Comparison of ENCODE assay signal across 27 mouse cellular contexts in genomic region chr5:36457706-36458105, GRCm38 (mm10). TPM values are rescaled to one million over a fixed set of nuclear protein-coding genes. Genes with fewer than 3 reads are reported as not detected.
DNase-seq lines count a peak whose midpoint lies in the region; ATAC-seq and TF ChIP-seq lines count a peak whose summit lies in the region.
"Had no signal": no experiment of that assay in that cellular context is flagged by ENCODE, and none has a peak within 500 bp of the region (broad histone marks: within the 10 kb centered on the region; RNA-seq: fewer than 3 reads in every experiment).

No protein-coding gene starts in this region.

- no peak for TF ChIP-seq CTCF in left cerebral cortex, adult 2 months (IDR thresholded peaks at IDR 0.05)
- no peak for TF ChIP-seq CTCF in embryonic fibroblast, embryonic 13.5 days (IDR thresholded peaks at IDR 0.05; ENCODE audit: borderline replicate concordance, insufficient read depth, low read length)

- peak; percentile 11 to 37 for DNase-seq in left cerebral cortex, adult 18-20 months (ENCODE audit: low spot score in 2 of 2)
- no peak for DNase-seq in left cerebral cortex, adult 2 months (ENCODE audit: extremely low spot score in 1 of 2, low spot score in 2 of 2)
- DNase-seq in 3134 (ENCODE audit: extremely low read depth, insufficient read length, low spot score) (peak; percentile 50), 3T3-L1 (ENCODE audit: low read depth, low spot score) (peak; percentile 75)
- DNase-seq: cerebellum, adult 11-12 months; cerebellum, adult 9-11 months; embryo, embryonic 11 days; gastrocnemius, postnatal 25 days; heart, adult 11 months; kidney, adult 8-10 months; kidney, postnatal 4 days; lung, postnatal 36 days had no signal

- no peak for TF ChIP-seq POLR2A in embryonic fibroblast, embryonic 13.5 days (IDR thresholded peaks at IDR 0.05; ENCODE audit: low read depth, low read length)

- peaks cover 12% of the 10 kb centered on the region for H3K4me1 ChIP-seq in embryonic fibroblast, embryonic 13.5 days (ENCODE audit: control insufficient read depth, insufficient read depth, low read length)
- H3K4me1 ChIP-seq in intestine, embryonic 15.5 days (replicated peaks): 0 out of 2 replicates have a peak, but pooled peaks cover 2% of the 10 kb centered on the region
- H3K4me1 ChIP-seq: embryonic facial prominence, embryonic 12.5 days; forebrain, embryonic 15.5 days; heart, embryonic 15.5 days; limb, embryonic 13.5 days; midbrain, embryonic 12.5 days had no signal

- H3K9ac ChIP-seq in intestine, embryonic 15.5 days: no peak overlapping the region
- H3K9ac ChIP-seq: embryonic facial prominence, embryonic 12.5 days; forebrain, embryonic 15.5 days; heart, embryonic 15.5 days; limb, embryonic 13.5 days; midbrain, embryonic 12.5 days had no signal

- intact Hi-C loops in left cerebral cortex, adult 2 months (cut with DNase I): loop anchor here (2.0 kb wide), 1 partner anchor 475 kb away; no protein-coding TSS in a partner anchor

- no peaks in the 10 kb centered on the region for H3K9me3 ChIP-seq in intestine, embryonic 15.5 days
- H3K9me3 ChIP-seq: embryonic facial prominence, embryonic 12.5 days; forebrain, embryonic 10.5 days; forebrain, embryonic 15.5 days; heart, embryonic 10.5 days; heart, embryonic 15.5 days; limb, embryonic 13.5 days; midbrain, embryonic 12.5 days had no signal

- H3K4me2 ChIP-seq in intestine, embryonic 15.5 days (replicated peaks): no peak overlapping the region
- H3K4me2 ChIP-seq: embryonic facial prominence, embryonic 12.5 days; forebrain, embryonic 15.5 days; heart, embryonic 15.5 days; limb, embryonic 13.5 days; liver, embryonic 11.5 days; midbrain, embryonic 12.5 days had no signal

- 76% methylated on average over 4 of the region's 4 CpGs for WGBS in intestine, embryonic 15.5 days

- H3K27ac ChIP-seq in left cerebral cortex, adult 2 months: no peak overlapping the region
- peak overlapping the region; percentile 21; the same call in 1 of the 2 replicates for H3K27ac ChIP-seq in embryonic fibroblast, embryonic 13.5 days (ENCODE audit: insufficient read depth, low read length)
- no peak overlapping the region for H3K27ac ChIP-seq in intestine, embryonic 15.5 days
- H3K27ac ChIP-seq: embryonic facial prominence, embryonic 12.5 days; forebrain, embryonic 10.5 days; forebrain, embryonic 15.5 days; heart, embryonic 10.5 days; heart, embryonic 15.5 days; kidney, postnatal 0 days; limb, embryonic 13.5 days; midbrain, embryonic 12.5 days had no signal

- no peak for ATAC-seq in intestine, embryonic 15.5 days
- ATAC-seq: CD4-positive, CD25-positive, alpha-beta regulatory T cell, adult 4 months; forebrain, embryonic 15.5 days; hindbrain, embryonic 16.5 days; intestine, embryonic 16.5 days had no signal

- H3K36me3 ChIP-seq in intestine, embryonic 15.5 days: no peaks in the 10 kb centered on the region
- H3K36me3 ChIP-seq: embryonic facial prominence, embryonic 12.5 days; forebrain, embryonic 10.5 days; forebrain, embryonic 15.5 days; heart, embryonic 10.5 days; heart, embryonic 15.5 days; limb, embryonic 13.5 days; midbrain, embryonic 12.5 days had no signal

- H3K27me3 ChIP-seq in intestine, embryonic 15.5 days (replicated peaks): no peaks in the 10 kb centered on the region
- H3K27me3 ChIP-seq: embryonic facial prominence, embryonic 12.5 days; forebrain, embryonic 15.5 days had no signal

- no peak overlapping the region for H3K4me3 ChIP-seq in left cerebral cortex, adult 2 months
- H3K4me3 ChIP-seq in embryonic fibroblast, embryonic 13.5 days (ENCODE audit: insufficient read depth, low read length): no peak overlapping the region
- no peak overlapping the region for H3K4me3 ChIP-seq in intestine, embryonic 15.5 days (replicated peaks)
- H3K4me3 ChIP-seq: embryonic facial prominence, embryonic 12.5 days; forebrain, embryonic 10.5 days; forebrain, embryonic 15.5 days; heart, embryonic 10.5 days; heart, embryonic 15.5 days; limb, embryonic 13.5 days; midbrain, embryonic 12.5 days had no signal

RNA-seq across cellular contexts. Expression of gene Grpel1, which starts 7.1 kb away (rescaled TPM):
- total RNA-seq in left cerebral cortex, adult 18-20 months (2021): 10 to 100 TPM; 22.8 to 24.0 TPM
- total RNA-seq in left cerebral cortex, adult 2 months (2021): 10 to 100 TPM; 21.0 to 22.4 TPM
- 21.5 and 25.0 TPM in 2 replicates for polyA plus RNA-seq in embryonic fibroblast, embryonic 13.5 days (2011; ENCODE audit: insufficient read length, low read depth, missing spikeins)
- 71.7 and 72.7 TPM in 2 replicates for polyA plus RNA-seq in intestine, embryonic 15.5 days (2015; fragmentation: Nextera tagmentation; extraction: Ambion mirVana)

RNA-seq across cellular contexts. Expression of gene Tada2b, which starts 26.4 kb away (rescaled TPM):
- 10 to 100 TPM; 31.5 to 33.8 TPM for total RNA-seq in left cerebral cortex, adult 18-20 months (2021)
- 10 to 100 TPM; 30.2 to 31.9 TPM for total RNA-seq in left cerebral cortex, adult 2 months (2021)
- polyA plus RNA-seq in embryonic fibroblast, embryonic 13.5 days (2011; ENCODE audit: insufficient read length, low read depth, missing spikeins): 15.4 and 17.0 TPM in 2 replicates
- 1.8 and 1.9 TPM in 2 replicates for polyA plus RNA-seq in intestine, embryonic 15.5 days (2015; fragmentation: Nextera tagmentation; extraction: Ambion mirVana)

RNA-seq across cellular contexts. Expression of gene Ccdc96, which starts 26.7 kb away (rescaled TPM):
- total RNA-seq in left cerebral cortex, adult 18-20 months (2021): 1 to 10 TPM in 1 of 2 experiments, under 1 TPM in 1; 0.91 to 1.3 TPM
- total RNA-seq in left cerebral cortex, adult 2 months (2021): 1 to 10 TPM in 1 of 2 experiments, under 1 TPM in 1; 0.79 to 1.3 TPM
- 0.25 and 0.27 TPM in 2 replicates for polyA plus RNA-seq in embryonic fibroblast, embryonic 13.5 days (2011; ENCODE audit: insufficient read length, low read depth, missing spikeins)
- 0.19 and 0.33 TPM in 2 replicates for polyA plus RNA-seq in intestine, embryonic 15.5 days (2015; fragmentation: Nextera tagmentation; extraction: Ambion mirVana)
- polyA plus RNA-seq: CD4-positive, CD25-positive, alpha-beta regulatory T cell, adult 4 months; small intestine, adult 2 months had no signal

RNA-seq across cellular contexts. Expression of gene Sorcs2, which starts 59.8 kb away (rescaled TPM):
- total RNA-seq in left cerebral cortex, adult 18-20 months (2021): 10 to 100 TPM; 33.8 to 34.3 TPM
- 10 to 100 TPM; 39.3 to 39.7 TPM for total RNA-seq in left cerebral cortex, adult 2 months (2021)
- polyA plus RNA-seq in embryonic fibroblast, embryonic 13.5 days (2011; ENCODE audit: insufficient read length, low read depth, missing spikeins): 57.1 and 67.1 TPM in 2 replicates
- 9.6 and 10.8 TPM in 2 replicates for polyA plus RNA-seq in intestine, embryonic 15.5 days (2015; fragmentation: Nextera tagmentation; extraction: Ambion mirVana)

Comparison
In these comparisons a context has a peak if more than half of its experiments do, and no peak if none do; other contexts are left out.
1. DNase-seq: peak in left cerebral cortex, adult 18-20 months (2 of 2), 3134 (single experiment) and 3T3-L1 (single experiment); none in left cerebral cortex, adult 2 months (0 of 2).